Mouse (Mus musculus): ENCODE results near the gene Idi1. TPM values are rescaled to one million over a fixed set of nuclear protein-coding genes. Genes with fewer than 3 reads are reported as not detected.

Idi1 gene
- total and polyA plus RNA-seq, 2 experiments = 52.6 to 228 TPM

GRCm38 (mm10) chr13:8842273-8842672, 43.0 kb upstream of the Idi1 start:
- no peaks in the 10 kb centered on the region for H3K4me1 ChIP-seq (ENCODE audit: control insufficient read depth, insufficient read depth, low read length)
- H3K79me2 ChIP-seq (ENCODE audit: control insufficient read depth, insufficient read depth, low read length) = no peaks in the 10 kb centered on the region; the same call in 1 of the 2 replicates
- DNase-seq (ENCODE audit: extremely low read depth, low read depth, low spot score) = no peak
- no peak for TF ChIP-seq POLR2A (IDR thresholded peaks at IDR 0.05; ENCODE audit: extremely low read depth, insufficient read depth, low read length)
- TF ChIP-seq CTCF (IDR thresholded peaks at IDR 0.05; ENCODE audit: low read depth, low read length) = no peak
- WGBS = 77% methylated on average over 3 of the region's 3 CpGs
- no peaks in the 10 kb centered on the region for H3K27me3 ChIP-seq (ENCODE audit: control insufficient read depth, insufficient read depth, low read length)
- H3K27ac ChIP-seq (replicated peaks; ENCODE audit: insufficient read depth, low read depth, low read length) = no peak overlapping the region
- H3K9ac ChIP-seq (ENCODE audit: low read depth, low read length) = no peak overlapping the region
- no peak overlapping the region for H3K4me3 ChIP-seq (ENCODE audit: insufficient read depth, low read depth, low read length)
- H3K36me3 ChIP-seq (ENCODE audit: control insufficient read depth, insufficient read depth, low read length) = peaks cover 62% of the 10 kb centered on the region

GRCm38 (mm10) chr13:8847702-8848101, 37.6 kb upstream of the Idi1 start:
- Histone ChIP-seq H3K4me3 (ENCODE audit: insufficient read depth, low read depth, low read length) (no peak overlapping the region), H3K9ac (ENCODE audit: low read depth, low read length) (no peak overlapping the region), H3K27me3 (ENCODE audit: control insufficient read depth, insufficient read depth, low read length) (no peaks in the 10 kb centered on the region), H3K4me1 (ENCODE audit: control insufficient read depth, insufficient read depth, low read length) (peaks cover 2% of the 10 kb centered on the region; the same call in 1 of the 2 replicates), H3K27ac (replicated peaks; ENCODE audit: insufficient read depth, low read depth, low read length) (no peak overlapping the region; the same call in 1 of the 2 replicates), H3K79me2 (ENCODE audit: control insufficient read depth, insufficient read depth, low read length) (no peaks in the 10 kb centered on the region; the same call in 1 of the 2 replicates), H3K36me3 (ENCODE audit: control insufficient read depth, insufficient read depth, low read length) (peaks cover 48% of the 10 kb centered on the region)
- TF ChIP-seq CTCF (IDR thresholded peaks at IDR 0.05; ENCODE audit: low read depth, low read length) (peak; percentile 30; the same call in 1 of the 2 replicates), POLR2A (IDR thresholded peaks at IDR 0.05; ENCODE audit: extremely low read depth, insufficient read depth, low read length) (no peak)
- peak; percentile 37 for DNase-seq (ENCODE audit: extremely low read depth, low read depth, low spot score)
- 45% methylated on average over 2 of the region's 2 CpGs for WGBS

- DNase-seq (ENCODE audit: extremely low read depth, low read depth, low spot score) = no peak
- Histone ChIP-seq H3K79me2 (ENCODE audit: control insufficient read depth, insufficient read depth, low read length) (no peaks in the 10 kb centered on the region; the same call in 1 of the 2 replicates), H3K27me3 (ENCODE audit: control insufficient read depth, insufficient read depth, low read length) (no peaks in the 10 kb centered on the region), H3K27ac (replicated peaks; ENCODE audit: insufficient read depth, low read depth, low read length) (no peak overlapping the region), H3K4me3 (ENCODE audit: insufficient read depth, low read depth, low read length) (no peak overlapping the region), H3K9ac (ENCODE audit: low read depth, low read length) (no peak overlapping the region), H3K36me3 (ENCODE audit: control insufficient read depth, insufficient read depth, low read length) (peaks cover 48% of the 10 kb centered on the region), H3K4me1 (ENCODE audit: control insufficient read depth, insufficient read depth, low read length) (peaks cover 2% of the 10 kb centered on the region; the same call in 1 of the 2 replicates)
- no peak for TF ChIP-seq CTCF (IDR thresholded peaks at IDR 0.05; ENCODE audit: low read depth, low read length)
- no peak for TF ChIP-seq POLR2A (IDR thresholded peaks at IDR 0.05; ENCODE audit: extremely low read depth, insufficient read depth, low read length)
- WGBS = 5% methylated on average over 1 of the region's 1 CpGs
Observed at GRCm38 (mm10) chr13:8849311-8849710, 36.0 kb upstream of the Idi1 start.

GRCm38 (mm10) chr13:8853424-8853823, 31.9 kb upstream of the Idi1 start:
- no peak overlapping the region for H3K27ac ChIP-seq (replicated peaks; ENCODE audit: insufficient read depth, low read depth, low read length)
- H3K27me3 ChIP-seq (ENCODE audit: control insufficient read depth, insufficient read depth, low read length) = no peaks in the 10 kb centered on the region
- TF ChIP-seq CTCF (IDR thresholded peaks at IDR 0.05; ENCODE audit: low read depth, low read length) (no peak), POLR2A (IDR thresholded peaks at IDR 0.05; ENCODE audit: extremely low read depth, insufficient read depth, low read length) (no peak)
- no peaks in the 10 kb centered on the region; the same call in 1 of the 2 replicates for H3K79me2 ChIP-seq (ENCODE audit: control insufficient read depth, insufficient read depth, low read length)
- H3K4me3 ChIP-seq (ENCODE audit: insufficient read depth, low read depth, low read length) = no peak overlapping the region
- H3K36me3 ChIP-seq (ENCODE audit: control insufficient read depth, insufficient read depth, low read length) = peaks cover 40% of the 10 kb centered on the region
- H3K9ac ChIP-seq (ENCODE audit: low read depth, low read length) = no peak overlapping the region
- DNase-seq (ENCODE audit: extremely low read depth, low read depth, low spot score) = no peak
- 0 out of 2 replicates have a peak, but pooled peaks cover under 1% of the 10 kb centered on the region for H3K4me1 ChIP-seq (ENCODE audit: control insufficient read depth, insufficient read depth, low read length)
- 98% methylated on average over 4 of the region's 4 CpGs for WGBS

- Histone ChIP-seq H3K36me3 (ENCODE audit: control insufficient read depth, insufficient read depth, low read length) (peaks cover 32% of the 10 kb centered on the region), H3K79me2 (ENCODE audit: control insufficient read depth, insufficient read depth, low read length) (no peaks in the 10 kb centered on the region; the same call in 1 of the 2 replicates), H3K27ac (replicated peaks; ENCODE audit: insufficient read depth, low read depth, low read length) (no peak overlapping the region), H3K9ac (ENCODE audit: low read depth, low read length) (no peak overlapping the region), H3K4me1 (ENCODE audit: control insufficient read depth, insufficient read depth, low read length) (peaks cover 4% of the 10 kb centered on the region; the same call in 1 of the 2 replicates), H3K27me3 (ENCODE audit: control insufficient read depth, insufficient read depth, low read length) (no peaks in the 10 kb centered on the region), H3K4me3 (ENCODE audit: insufficient read depth, low read depth, low read length) (no peak overlapping the region)
- TF ChIP-seq CTCF (IDR thresholded peaks at IDR 0.05; ENCODE audit: low read depth, low read length) (no peak), POLR2A (IDR thresholded peaks at IDR 0.05; ENCODE audit: extremely low read depth, insufficient read depth, low read length) (no peak)
- DNase-seq (ENCODE audit: extremely low read depth, low read depth, low spot score) = no peak
- WGBS = 92% methylated on average over 2 of the region's 2 CpGs
Observed at GRCm38 (mm10) chr13:8854769-8855168, 30.5 kb upstream of the Idi1 start.

- peaks cover 7% of the 10 kb centered on the region; the same call in 1 of the 2 replicates for H3K4me1 ChIP-seq (ENCODE audit: control insufficient read depth, insufficient read depth, low read length)
- peaks cover 28% of the 10 kb centered on the region for H3K36me3 ChIP-seq (ENCODE audit: control insufficient read depth, insufficient read depth, low read length)
- TF ChIP-seq POLR2A (IDR thresholded peaks at IDR 0.05; ENCODE audit: extremely low read depth, insufficient read depth, low read length) = no peak
- no peak for TF ChIP-seq CTCF (IDR thresholded peaks at IDR 0.05; ENCODE audit: low read depth, low read length)
- no peak overlapping the region for H3K9ac ChIP-seq (ENCODE audit: low read depth, low read length)
- H3K27ac ChIP-seq (replicated peaks; ENCODE audit: insufficient read depth, low read depth, low read length) = no peak overlapping the region
- H3K79me2 ChIP-seq (ENCODE audit: control insufficient read depth, insufficient read depth, low read length) = peaks cover 4% of the 10 kb centered on the region; the same call in 1 of the 2 replicates
- H3K27me3 ChIP-seq (ENCODE audit: control insufficient read depth, insufficient read depth, low read length) = no peaks in the 10 kb centered on the region
- 32% methylated on average over 6 of the region's 6 CpGs for WGBS
- peak; percentile 18 for DNase-seq (ENCODE audit: extremely low read depth, low read depth, low spot score)
- H3K4me3 ChIP-seq (ENCODE audit: insufficient read depth, low read depth, low read length) = no peak overlapping the region
Observed at GRCm38 (mm10) chr13:8858453-8858852, 26.8 kb upstream of the Idi1 start.

Data from liver, adult 2 months (tissue).